Mouse (Mus musculus): Measurements from ENCODE around the gene Serpinb9b.

Serpinb9b gene

DNA sequence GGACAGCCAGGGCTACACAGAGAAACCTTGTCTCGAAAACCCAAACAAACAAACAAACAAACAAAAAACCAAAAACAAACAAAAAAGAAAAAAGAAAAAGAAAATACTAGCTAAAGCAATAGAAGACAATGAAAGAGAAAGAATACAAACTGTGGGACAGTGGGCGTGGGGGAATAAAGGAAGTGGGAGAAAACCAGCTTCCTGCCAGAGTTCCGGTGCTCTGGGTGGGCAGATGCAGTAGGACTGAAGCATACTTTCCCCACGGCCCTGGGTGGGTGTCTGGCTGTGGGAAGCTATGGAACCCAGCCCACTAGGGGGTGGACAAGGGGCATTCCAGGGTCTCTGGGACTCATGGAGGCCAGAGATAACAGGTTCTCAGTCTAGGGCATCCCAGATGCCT lies 21.0 kb downstream of the Serpinb9b start:
- DNase-seq: no peak

DNA sequence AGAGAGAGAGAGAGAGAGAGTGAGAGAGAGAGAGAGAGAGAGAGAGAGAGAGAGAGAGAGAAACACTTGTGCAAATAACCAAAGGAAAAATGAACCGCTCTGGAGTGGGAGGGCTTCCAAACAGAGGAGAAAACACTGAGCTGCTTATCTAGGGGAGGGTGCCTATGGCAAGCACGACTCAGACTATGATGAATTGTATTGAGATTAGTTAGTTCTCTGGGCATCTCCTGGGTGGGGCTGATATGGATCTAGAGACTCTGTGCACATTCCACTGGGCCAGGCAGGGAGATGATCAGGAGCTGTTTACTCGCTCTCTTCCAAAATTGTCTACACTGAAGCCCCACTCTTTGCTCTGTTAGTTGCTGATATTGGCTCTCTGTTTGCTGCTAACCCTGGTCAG lies 24.5 kb downstream of the Serpinb9b start:
- no peak for DNase-seq

DNA sequence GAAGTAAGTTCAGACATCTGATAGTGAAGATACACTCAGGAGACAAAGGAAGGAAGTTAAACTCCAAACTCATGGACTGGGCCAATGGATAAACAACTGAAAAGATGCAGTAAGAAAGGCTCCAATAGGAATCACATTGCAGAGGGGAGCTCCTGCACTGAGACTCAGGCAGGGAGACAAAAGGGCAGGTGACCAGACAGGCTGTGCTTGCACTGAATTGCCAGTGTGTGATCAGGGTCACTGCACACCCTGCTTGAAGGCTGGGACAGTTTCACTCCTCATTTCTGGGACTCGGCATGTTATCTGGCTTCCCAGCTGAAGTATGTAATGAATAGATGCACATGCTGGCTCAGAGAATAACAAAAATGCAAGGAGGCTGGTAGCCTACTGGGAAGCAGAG lies 35.8 kb downstream of the Serpinb9b start:
- peak; percentile 23 for DNase-seq

DNA sequence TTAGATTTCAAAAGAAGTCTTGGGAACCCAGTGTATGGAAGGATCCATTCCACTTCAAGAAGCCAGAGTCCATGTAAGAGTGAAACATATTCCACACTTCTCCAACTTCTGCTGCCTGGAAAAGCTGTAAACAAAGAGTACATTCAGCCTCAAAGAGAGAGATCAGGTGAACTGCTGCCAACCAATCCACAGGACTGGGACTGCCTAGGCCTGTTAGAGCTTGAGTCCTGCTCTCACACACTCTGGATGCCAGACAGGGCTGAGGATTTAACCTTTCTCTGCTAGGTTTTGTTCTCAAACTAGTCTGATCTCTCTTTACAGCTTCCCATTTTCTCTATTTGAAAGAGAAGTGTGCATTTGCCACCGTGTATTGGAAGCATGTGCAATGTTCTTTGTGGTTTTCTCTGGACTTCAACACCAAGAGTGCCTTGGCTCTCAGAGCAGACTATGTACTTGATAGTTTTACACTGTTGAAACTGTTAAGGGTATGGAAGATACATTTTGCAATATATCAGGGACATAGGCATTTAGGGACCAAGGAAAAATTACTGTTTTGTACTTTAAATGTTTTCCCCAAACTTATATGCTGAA lies 40.3 kb downstream of the Serpinb9b start:
- no peak for DNase-seq

DNA sequence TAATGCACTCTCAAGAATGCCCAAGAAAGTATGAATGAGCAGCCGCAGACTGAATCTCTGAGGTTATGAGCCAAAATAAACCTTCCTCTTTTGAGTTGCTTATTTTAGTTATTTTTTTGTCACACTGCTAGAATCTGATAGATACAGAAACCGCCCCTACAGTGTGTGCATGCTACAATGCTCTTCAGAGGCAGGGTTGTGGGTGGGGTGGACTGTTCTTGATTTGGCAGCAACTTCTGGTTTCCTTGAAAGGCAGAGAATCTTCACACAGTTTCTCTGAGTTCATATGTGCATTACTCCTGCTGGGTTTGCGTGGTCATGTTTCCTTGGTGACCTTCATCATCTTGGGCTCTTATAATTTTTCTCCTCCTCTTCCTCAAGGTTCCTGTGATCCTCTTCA lies 40.9 kb downstream of the Serpinb9b start:
- DNase-seq: no peak

DNA sequence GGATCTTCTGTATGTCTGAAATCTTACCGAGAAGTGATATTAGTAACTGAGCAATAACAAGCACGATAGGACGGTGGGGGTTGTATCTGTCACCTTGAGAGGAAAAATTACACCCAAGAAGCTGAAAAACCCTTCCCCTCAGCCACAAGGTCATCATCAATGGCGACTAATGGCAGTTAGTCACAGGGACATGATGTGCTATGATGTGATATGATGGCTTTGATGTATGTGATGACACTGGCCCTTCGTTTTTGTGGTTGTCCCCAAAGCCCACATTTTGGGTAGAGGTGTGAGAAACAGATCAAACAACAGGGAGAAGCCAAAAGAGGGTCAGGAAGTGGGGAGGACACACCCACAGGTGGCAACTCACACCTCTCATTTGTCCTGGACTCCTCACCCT lies 44.6 kb downstream of the Serpinb9b start:
- no peak for DNase-seq

DNA sequence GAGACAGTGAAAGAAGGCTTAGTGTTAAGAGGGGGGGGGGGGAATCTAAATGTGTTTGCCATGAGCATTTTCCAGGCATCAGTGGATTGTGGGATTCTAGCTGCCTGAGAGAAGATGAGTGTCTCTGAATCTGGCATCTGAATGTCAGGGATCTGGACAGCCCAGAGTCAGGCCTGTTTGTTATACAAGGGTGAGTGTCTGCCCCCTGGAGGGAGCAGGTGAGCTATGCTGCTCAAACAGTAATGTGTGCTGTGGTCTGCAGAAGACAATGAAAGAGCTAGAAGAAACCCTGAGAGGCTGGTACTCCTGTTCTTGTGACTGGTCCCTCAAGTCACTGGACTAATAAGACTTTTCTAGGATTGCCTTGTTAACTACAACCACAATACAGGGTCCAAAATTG lies 46.8 kb downstream of the Serpinb9b start:
- DNase-seq: peak; percentile 74

DNA sequence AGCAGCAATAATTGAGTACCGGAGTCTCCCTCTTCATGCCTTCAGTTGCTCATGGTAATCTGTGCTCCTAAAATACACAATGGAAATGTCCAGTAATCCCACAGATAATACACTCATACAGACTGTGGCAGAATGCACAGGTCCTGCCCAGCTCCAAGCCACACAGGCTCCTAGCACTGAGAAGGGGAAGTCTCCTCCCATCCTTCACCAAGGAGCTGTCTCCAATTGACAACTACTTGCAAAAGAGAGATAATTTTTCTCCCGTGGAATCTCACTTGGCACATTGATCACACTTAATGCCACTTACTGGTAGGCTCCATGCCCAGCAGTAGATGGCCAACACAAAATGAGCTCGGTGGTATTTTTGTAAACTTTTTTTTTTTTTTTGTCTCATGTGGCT lies 49.0 kb downstream of the Serpinb9b start:
- DNase-seq: no peak

DNA sequence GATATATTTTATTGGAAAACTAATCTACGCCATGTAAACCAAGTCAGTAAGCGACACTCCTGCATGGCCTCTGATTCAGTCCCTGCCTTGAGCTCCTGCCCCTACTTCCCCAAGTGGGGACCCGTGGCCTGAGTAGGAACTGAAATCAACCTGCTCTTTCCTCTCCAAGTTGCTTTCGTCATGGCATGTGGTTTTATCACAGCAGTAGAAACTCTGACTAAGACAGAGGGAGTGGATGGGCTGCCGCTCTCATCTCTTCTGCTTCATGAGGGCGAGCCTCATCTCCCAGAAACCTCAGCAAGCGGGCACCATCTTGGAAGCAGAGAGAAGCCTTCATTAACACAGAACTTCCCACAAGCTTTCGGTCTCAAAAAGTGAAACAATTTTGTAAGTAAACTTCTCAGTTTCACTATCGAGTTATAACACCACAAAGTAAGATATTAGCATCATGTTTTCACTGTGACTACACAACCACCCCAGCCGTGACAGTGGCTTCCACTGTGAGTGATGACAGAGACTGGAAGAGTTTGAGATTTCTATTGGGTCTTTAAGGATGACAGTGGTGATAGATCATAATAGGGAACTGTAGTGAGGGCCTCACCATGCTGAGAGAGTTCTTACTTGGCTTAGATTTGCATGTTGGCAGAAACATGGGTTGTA lies 49.9 kb downstream of the Serpinb9b start:
- DNase-seq: no peak

DNA sequence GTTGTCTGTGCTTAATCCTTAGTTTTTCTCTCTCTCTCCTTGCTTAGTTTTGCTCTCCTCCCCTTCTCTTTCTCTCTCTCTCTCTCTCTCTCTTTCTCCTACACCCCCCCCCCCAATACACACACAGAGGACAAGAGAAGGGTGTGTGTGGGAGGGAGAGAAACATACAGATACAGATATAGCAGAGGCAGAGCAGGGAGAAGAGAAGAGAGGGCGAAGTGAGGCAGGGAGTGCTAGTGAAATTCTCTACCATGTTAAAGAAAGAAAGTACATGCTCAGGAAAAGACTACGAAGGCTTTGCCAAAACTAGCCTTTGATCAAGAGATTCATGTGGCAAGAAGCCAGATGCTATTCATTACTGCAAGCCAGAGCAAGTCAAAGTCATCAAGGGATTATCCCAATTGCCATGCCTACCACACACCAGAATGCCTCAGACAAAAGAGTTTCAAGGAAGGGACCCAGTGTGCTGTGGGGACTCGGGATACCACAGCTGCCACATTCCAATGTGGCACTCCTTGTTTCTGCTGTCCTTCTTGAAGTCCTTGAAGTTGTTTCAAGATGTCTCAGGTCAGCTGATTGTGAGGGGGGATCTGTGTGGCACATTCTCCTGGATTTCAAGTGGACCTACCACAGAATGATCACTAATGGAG lies 51.0 kb downstream of the Serpinb9b start, which contains the start of gene Serpinb1b:
Gene Serpinb1b (plus strand): TSS at position 520 of the 650 bp plus-strand sequence.
- DNase-seq: no peak

DNA sequence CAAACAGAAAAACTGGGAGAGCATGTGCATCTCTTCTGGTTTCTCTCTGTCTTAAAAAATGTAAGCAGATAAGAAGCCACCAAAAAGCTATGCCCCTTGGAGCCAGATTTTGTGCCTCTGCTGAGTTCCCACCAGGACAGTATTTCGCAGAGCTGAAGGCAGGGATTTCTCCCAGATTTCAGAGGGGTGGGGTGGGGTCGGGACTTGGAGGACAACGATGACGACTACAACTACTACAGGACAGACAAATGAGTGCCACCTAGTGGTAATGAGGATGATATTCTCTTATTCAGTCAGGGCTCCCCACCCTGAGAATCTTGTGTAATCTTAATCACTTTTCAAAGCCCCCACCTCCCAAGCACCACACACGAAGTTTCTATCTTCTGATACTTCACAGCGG lies 52.2 kb downstream of the Serpinb9b start:
- peak; percentile 34 for DNase-seq

DNA sequence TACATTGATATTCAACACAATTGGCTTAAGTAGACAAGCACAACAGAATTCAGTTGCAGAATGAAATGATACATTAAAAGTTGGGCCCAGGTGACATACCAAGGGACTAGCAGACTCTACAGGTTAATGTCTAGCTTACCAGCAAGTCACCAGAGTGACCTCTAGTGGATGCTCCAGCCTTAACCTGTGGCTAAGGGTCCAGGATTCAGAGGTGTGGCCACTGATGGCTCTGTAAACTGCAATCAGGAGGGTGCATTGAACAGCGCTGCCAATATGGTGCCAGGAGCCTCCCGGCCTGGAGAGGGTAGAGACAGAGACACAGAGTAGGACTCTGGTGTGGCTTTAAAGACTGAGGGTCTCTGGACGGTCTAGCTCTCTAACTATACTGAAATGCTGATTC lies 53.1 kb downstream of the Serpinb9b start:
- DNase-seq: peak; percentile 51

DNA sequence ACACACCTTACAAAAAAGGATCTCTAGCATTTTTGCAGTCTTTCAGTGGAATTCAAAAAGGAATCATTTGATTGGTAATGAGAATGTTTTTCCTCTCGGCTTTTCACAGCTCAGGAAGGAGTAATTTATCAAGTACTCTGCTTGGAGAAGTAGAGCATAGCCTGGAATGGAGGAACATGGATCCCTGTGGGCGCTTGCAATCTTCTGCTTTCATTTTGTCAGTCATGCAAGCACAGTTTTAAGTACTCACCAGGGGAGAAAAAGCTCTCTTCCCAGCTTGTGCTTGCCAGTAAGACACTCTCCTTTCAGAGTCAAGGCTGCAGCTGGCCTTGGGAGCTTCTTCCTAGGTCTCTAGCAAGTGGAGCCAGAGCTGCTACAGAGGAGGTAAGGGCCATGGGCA lies 56.6 kb downstream of the Serpinb9b start:
- no peak for DNase-seq

DNA sequence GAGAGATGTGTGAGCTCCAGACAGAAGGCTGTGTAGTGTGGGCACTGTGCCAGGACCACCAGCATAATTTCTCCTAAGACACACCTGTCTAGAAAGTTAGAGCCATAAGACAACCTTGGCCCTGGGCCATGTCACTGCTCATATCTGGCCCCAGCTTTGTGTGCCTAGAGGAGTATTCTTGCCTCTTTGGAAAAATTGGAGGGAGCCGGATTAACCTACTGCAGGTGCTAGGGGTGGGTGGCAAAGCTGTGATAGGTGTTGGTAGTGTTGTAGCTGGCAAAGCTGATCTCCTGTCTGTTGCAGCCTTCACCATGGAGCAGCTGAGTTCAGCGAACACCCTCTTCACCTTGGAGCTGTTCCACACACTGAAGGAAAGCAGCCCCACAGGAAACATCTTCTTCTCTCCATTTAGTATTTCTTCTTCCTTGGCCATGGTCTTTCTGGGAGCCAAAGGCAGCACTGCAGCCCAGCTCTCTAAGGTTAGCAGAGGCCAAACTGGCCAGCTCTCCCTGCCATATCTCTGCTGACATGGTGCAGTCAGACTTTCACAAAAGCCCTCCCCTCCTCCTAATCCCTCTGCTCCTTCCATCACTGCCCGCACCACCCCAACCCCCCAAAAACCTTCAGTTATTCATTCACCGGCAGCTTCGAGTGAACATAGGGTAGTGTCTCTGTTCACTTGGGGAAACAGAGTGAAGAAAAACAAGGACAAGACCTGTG lies 57.9 kb downstream of the Serpinb9b start:
- DNase-seq: no peak

DNA sequence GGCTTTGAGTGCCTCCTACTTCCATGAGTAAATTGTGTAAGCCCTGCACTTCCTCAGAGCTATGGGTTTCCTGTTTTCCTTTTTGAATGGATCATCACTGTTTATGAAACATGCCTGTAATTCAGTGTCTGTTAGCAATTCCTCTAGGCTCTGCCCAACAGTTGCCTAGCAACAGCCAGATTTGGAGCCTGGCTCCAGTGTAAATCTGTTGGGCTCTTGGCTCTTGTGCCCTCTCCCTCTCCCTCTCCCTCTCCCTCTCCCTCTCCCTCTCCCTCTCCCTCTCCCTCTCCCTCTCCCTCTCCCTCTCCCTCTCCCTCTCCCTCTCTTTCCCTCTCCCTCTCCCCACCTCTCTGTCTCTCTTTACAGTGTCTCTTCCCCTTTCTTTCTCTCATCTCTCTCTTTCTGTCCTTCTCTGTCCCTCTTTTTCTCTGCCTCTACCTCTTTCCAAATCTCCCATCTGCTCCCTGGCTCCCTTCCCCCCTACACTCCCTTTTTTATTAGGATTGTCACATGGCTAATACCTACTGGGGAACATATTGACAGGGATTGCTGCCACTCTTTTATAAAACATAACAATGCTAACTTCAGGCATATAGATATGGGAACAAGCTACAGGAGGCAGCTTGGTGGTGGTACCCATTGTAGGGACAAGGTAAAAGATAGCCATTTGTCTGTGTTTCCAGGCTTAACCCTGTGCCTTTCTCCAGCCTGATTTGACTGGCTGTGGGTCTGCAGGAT lies 58.6 kb downstream of the Serpinb9b start:
- DNase-seq: peak; percentile 73

DNA sequence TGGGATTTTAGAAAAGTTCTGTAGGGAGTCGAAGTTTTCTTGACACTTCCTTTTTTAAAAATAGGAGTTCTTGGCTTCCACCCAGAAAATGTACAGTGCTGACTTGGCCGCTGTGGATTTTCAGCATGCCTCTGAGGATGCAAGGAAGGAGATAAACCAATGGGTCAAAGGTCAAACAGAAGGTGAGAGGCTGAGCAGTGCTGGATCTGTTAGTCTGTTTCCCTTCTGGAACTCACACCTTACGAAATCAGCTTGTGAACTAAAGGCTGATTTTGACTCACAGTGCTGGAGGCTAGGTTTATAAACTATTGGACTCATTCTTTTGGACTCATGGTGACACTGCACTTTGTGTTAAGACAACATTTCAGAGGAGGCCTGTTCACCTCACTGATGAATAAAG lies 62.4 kb downstream of the Serpinb9b start:
- no peak for DNase-seq

DNA sequence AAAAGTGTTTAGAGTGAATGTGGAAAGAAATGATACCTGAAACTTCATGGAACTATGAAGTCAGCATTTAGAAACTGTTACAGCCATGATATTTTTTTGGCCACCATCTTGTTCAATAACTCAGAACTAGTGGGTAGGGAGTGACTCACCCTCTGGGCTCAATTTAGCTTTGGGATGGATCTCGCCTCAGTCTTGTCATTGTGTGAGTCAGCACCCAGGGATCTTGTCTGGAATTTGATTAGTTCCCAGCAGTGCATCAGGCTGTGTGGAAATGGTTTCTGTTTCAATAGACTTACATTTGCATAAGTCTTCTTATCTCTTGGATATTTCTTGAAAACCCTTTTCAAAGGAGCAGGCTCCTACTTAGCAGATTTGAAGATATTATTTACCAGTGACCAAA lies 63.3 kb downstream of the Serpinb9b start:
- no peak for DNase-seq

DNA sequence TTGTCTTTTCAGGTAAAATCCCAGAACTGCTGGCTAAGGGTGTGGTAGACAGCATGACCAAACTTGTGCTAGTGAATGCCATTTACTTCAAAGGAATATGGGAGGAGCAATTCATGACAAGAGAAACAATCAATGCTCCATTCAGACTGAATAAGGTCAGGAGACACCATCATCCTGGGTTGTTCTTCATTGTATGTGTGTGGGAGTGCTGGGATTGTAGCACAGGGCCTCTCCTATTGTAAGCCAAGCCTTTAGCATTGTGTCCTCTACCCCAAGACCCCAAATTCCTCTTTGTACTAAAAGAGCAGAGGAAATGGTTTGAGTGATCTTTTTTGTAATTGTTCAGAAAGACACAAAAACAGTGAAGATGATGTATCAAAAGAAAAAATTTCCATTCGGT lies 64.1 kb downstream of the Serpinb9b start:
- DNase-seq: no peak
